Comparison of ENCODE assay signal across 10 mouse cellular contexts in genomic region chr15:96377701-96378100, GRCm38 (mm10).
DNase-seq lines count a peak whose midpoint lies in the region; ATAC-seq and TF ChIP-seq lines count a peak whose summit lies in the region.
"Had no signal": no experiment of that assay in that cellular context is flagged by ENCODE, and none has a peak within 500 bp of the region (broad histone marks: within the 10 kb centered on the region; RNA-seq: fewer than 3 reads in every experiment).

No protein-coding gene starts in this region.

- WGBS in neural tube, embryonic 15.5 days, result 88% methylated on average over 7 of the region's 7 CpGs

- no peaks in the 10 kb centered on the region; the same call in 1 of the 2 replicates for H3K79me2 ChIP-seq in CH12.LX (replicated peaks; ENCODE audit: control insufficient read depth, extremely low read depth, insufficient read depth, poor library complexity, severe bottlenecking)

- TF ChIP-seq CTCF in CH12.LX (conservative IDR thresholded peaks at IDR 0.05 in 1 of 2, IDR thresholded peaks at IDR 0.05 in 1 of 2; ENCODE audit: low read depth in 2 of 2, low read length in 2 of 2), result no peak

- dilution Hi-C loops in CH12.LX (cut with MboI; ENCODE audit: extremely low pct_ligation_motif_present, extremely low pct_unique_long_range_greater_than_20kb, low sequenced_read_pairs), result no loop called here

- peak; percentile 8; the same call in 1 of the 2 replicates for ATAC-seq in common myeloid progenitor, adult 5-6 weeks (replicated peaks; ENCODE audit: low read depth, poor library complexity, severe bottlenecking)
- ATAC-seq in neural tube, embryonic 15.5 days (ENCODE audit: low FRiP score), result no peak

- in situ Hi-C loops in CH12.LX (cut with MboI; ENCODE audit: low pct_ligation_motif_present, low pct_unique_long_range_greater_than_20kb, low sequenced_read_pairs), result no loop called here

- no peak for TF ChIP-seq RAD21 in CH12.LX (IDR thresholded peaks at IDR 0.05; ENCODE audit: low read depth, low read length)

- no peak overlapping the region for H3K4me3 ChIP-seq in CH12.LX (replicated peaks in 1 of 3; ENCODE audit: low read depth in 2 of 3, low read length in 2 of 3, poor library complexity in 1 of 3)
- no peak overlapping the region for H3K4me3 ChIP-seq in neural tube, embryonic 15.5 days (replicated peaks)
- H3K4me3 ChIP-seq: limb, embryonic 12.5 days had no signal

- H3K36me3 ChIP-seq in CH12.LX (replicated peaks in 1 of 2; ENCODE audit: control insufficient read depth in 1 of 2, insufficient read depth in 1 of 2, low read length in 1 of 2), result peaks cover 23 to 66% of the 10 kb centered on the region in 2 experiments
- H3K36me3 ChIP-seq in neural tube, embryonic 15.5 days, result peaks cover 18% of the 10 kb centered on the region

- H3K27ac ChIP-seq in CH12.LX (ENCODE audit: insufficient read depth, low read depth), result no peak overlapping the region
- no peak overlapping the region for H3K27ac ChIP-seq in neural tube, embryonic 15.5 days (replicated peaks)

- no peak for TF ChIP-seq EP300 in CH12.LX (IDR thresholded peaks at IDR 0.05; ENCODE audit: low read length)

- TF ChIP-seq POLR2A in CH12.LX (IDR thresholded peaks at IDR 0.05; ENCODE audit: low read depth, low read length), result no peak

- H3K9ac ChIP-seq in CH12.LX (ENCODE audit: insufficient read depth, low read depth), result no peak overlapping the region
- no peak overlapping the region for H3K9ac ChIP-seq in neural tube, embryonic 15.5 days (replicated peaks)
- H3K9ac ChIP-seq: limb, embryonic 12.5 days had no signal

- H3K9me3 ChIP-seq in CH12.LX (replicated peaks; ENCODE audit: low read length), result no peaks in the 10 kb centered on the region
- H3K9me3 ChIP-seq in neural tube, embryonic 15.5 days (replicated peaks), result no peaks in the 10 kb centered on the region
- H3K9me3 ChIP-seq: limb, embryonic 12.5 days had no signal

- DNase-seq in heart, adult 18-20 months, result peak; percentile 31 to 38
- no peak for DNase-seq in heart, adult 8-10 months (ENCODE audit: low spot score)
- no peak for DNase-seq in CH12.LX (ENCODE audit: extremely low read depth)
- DNase-seq in cerebellum, adult 11 months, result peak; percentile 45
- DNase-seq in layer of hippocampus, postnatal 25 days (ENCODE audit: extremely low spot score in 1 of 2, low spot score in 1 of 2), result no peak
- DNase-seq: kidney, adult 8-10 months had no signal

- H3K4me2 ChIP-seq in CH12.LX (ENCODE audit: insufficient read depth, low read depth, poor library complexity, severe bottlenecking), result no peak overlapping the region
- H3K4me2 ChIP-seq in neural tube, embryonic 15.5 days, result no peak overlapping the region
- H3K4me2 ChIP-seq: heart, embryonic 11.5 days; limb, embryonic 12.5 days had no signal

- no peaks in the 10 kb centered on the region for H3K27me3 ChIP-seq in CH12.LX (replicated peaks)
- H3K27me3 ChIP-seq in neural tube, embryonic 15.5 days (replicated peaks), result no peaks in the 10 kb centered on the region
- H3K27me3 ChIP-seq: limb, embryonic 12.5 days had no signal

- H3K4me1 ChIP-seq in CH12.LX (ENCODE audit: control insufficient read depth in 1 of 2, insufficient read depth in 2 of 2), result peaks cover 11% of the 10 kb centered on the region in 2 experiments
- H3K4me1 ChIP-seq in neural tube, embryonic 15.5 days, result 0 out of 2 replicates have a peak, but pooled peaks cover 3% of the 10 kb centered on the region
- H3K4me1 ChIP-seq: limb, embryonic 12.5 days had no signal

TF ChIP-seq in CH12.LX, 34 proteins besides CTCF, POLR2A, EP300 and RAD21:
- TF ChIP-seq MAFK (IDR thresholded peaks at IDR 0.05; ENCODE audit: insufficient replicate concordance, low read length) (0 out of 2 replicates have a peak, but pooled peaks have one; percentile 21), CHD1 (IDR thresholded peaks at IDR 0.05; ENCODE audit: low read depth, low read length) (no peak)

Comparison
In these comparisons a context has a peak if more than half of its experiments do, and no peak if none do; other contexts are left out.
1. DNase-seq: peak in heart, adult 18-20 months (2 of 2) and cerebellum, adult 11 months (single experiment); none in heart, adult 8-10 months (single experiment), CH12.LX (single experiment) and layer of hippocampus, postnatal 25 days (0 of 2).